Mouse (Mus musculus): ENCODE data around the gene Tprg.

Tprg gene

GRCm38 (mm10) chr16:25424915-25425314, 138.3 kb downstream of the Tprg start:
- in situ Hi-C loops (cut with MboI, MseI): no loop called here

GRCm38 (mm10) chr16:25425376-25425775, 138.8 kb downstream of the Tprg start:
- in situ Hi-C loops (cut with MboI, MseI): no loop called here

GRCm38 (mm10) chr16:25426261-25426660, 139.6 kb downstream of the Tprg start:
- in situ Hi-C loops (cut with MboI, MseI): no loop called here

GRCm38 (mm10) chr16:25440039-25440438, 153.4 kb downstream of the Tprg start:
- in situ Hi-C loops (cut with MboI, MseI): no loop called here

- in situ Hi-C loops (cut with MboI, MseI): no loop called here
Measured at GRCm38 (mm10) chr16:25445580-25445979, 159.0 kb downstream of the Tprg start.

GRCm38 (mm10) chr16:25451511-25451910, 164.9 kb downstream of the Tprg start:
- in situ Hi-C loops (cut with MboI, MseI): loop anchor here (10.0 kb wide), 1 partner anchor 357 kb away; no protein-coding TSS in a partner anchor

GRCm38 (mm10) chr16:25464732-25465131, 178.1 kb downstream of the Tprg start:
- in situ Hi-C loops (cut with MboI, MseI): no loop called here

- in situ Hi-C loops (cut with MboI, MseI): no loop called here
Measured at GRCm38 (mm10) chr16:25465435-25466139, 179.0 kb downstream of the Tprg start.

GRCm38 (mm10) chr16:25468040-25468439, 181.4 kb downstream of the Tprg start:
- in situ Hi-C loops (cut with MboI, MseI): no loop called here

GRCm38 (mm10) chr16:25468662-25469061, 182.0 kb downstream of the Tprg start:
- in situ Hi-C loops (cut with MboI, MseI): no loop called here

Measured in T-helper 2 cell (primary cell).